Mouse (Mus musculus): ENCODE measurements at regions not wholly inside any gene's neighbourhood (a gene's known extent, or its start where the extent isn't known, plus 50 kb on each side); places are given as distances from the start of the nearest gene placed in this dataset.

DNA sequence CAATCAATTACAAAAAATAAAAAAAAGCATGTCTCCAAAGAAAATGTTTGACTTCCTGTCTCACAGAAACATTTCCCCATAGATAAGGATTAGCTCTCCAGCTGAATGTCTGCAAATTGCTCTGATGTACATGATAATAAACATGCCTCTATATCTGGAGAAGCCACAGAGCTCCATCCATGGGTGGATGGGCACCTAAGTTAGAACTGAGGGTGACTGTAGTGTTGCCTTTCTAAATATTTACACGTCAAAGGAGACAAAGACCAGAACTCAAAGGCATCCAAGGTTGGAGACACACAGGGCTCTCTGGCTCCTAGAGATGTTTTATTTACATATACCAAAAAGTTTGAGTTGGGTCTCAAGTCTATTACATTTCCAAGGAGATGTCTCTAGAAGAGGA, 427.1 kb upstream of the Map3k7 start:
- no peak for DNase-seq

DNA sequence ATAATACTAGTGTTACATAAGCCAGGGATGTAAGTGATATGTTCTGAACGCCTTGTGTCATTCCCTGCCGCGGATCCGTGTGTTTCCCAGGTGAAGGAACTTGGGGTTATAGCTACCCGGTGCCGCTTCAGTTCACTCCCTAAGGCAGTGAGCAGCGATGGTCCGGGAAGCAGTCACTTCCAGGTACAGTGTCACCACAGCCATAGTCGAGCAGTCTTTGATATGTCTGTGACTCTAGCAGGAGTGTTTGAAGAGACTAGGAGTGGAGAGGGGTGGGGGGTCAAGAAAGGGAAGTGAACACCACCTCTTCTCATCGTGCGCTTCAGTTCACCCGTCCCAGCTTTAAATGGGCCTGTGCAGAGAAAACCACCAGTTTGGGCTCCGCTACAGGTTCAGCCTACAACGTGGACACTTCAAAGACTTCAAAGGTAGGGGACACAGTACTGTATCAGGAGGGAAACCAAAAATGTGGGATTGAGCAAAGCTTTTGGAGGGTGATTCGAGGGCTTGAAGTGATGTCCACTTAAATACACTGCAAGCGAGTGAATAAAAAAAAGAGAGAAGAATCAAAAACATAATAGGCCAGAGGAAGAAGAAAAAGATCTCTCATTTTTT, 410.0 kb upstream of the Map3k7 start:
- DNase-seq = no peak

DNA sequence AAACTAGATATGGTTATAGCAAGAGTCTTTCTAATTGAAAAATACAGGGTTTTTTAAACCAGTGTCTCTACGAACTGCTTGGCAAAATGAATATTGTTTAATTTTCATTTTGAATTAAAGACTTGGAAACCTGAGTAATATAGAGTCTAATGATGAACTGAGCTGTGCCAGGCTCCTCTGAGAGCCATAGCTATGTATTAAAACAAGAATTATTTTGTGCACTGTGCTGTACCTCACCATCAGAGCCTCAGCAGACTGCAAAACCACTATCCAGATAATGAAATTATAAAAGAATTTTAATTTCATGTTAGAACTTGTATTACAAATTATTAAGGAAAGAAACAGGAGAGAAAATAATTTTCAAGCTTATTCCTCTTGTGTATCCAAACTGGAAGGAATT, 408.8 kb upstream of the Map3k7 start:
- no peak for DNase-seq

DNA sequence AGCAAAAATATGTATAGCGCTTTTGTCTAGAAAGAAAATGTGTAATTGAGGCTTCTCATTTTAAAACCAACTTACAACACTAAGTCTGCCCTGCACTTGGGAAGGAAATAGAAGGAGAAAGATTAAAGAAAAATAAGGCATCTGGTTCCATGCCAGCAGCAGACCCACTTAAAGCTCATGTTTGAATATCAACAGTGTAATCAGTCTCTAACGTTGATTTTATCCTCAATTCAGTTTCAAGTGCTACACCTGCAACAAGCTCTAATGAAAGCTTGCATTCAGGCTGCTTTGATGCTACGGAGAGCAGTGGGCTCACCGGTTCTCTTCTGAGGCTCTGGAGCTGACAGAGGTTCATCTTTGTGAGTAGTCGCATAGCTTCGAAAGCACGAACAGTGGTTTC, 406.6 kb upstream of the Map3k7 start:
- no peak for DNase-seq

DNA sequence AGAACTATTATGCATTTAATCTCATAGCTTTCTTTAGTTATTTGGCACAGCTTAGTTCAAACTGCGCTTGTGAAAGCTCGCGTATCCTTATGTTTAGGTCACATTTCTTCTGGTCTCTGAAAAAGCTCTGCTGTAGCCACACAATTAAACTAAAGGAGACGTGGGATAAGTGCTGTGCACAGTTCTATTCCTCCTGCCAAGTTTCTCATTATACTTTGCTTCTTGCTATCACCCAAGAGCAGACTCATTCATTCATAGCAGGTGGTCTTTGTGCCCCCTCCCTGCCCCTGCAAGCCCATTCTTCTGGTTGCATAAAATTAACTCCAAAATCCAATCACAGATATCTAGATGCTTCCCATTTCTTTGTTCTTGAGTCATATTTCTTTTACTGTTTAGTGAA, 403.6 kb upstream of the Map3k7 start:
- DNase-seq = no peak

DNA sequence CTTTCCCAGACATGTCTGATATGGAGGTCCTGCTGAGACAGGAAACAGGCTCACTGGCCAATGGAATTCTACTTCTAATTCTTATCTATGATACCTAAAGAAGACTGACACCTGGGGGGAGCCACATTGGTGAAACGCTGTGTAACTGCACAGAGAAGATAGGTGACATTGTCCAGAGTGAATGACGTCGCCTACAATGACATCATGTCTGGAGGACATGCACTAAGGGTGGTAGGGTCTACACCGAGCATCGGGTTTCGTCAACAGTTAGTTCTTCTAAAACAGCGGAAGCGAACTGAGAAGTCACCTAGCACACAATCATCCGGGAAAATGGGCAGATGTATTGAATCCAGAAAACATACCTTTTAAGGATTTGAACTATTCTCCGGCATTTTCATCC, 402.7 kb upstream of the Map3k7 start:
- DNase-seq = no peak

DNA sequence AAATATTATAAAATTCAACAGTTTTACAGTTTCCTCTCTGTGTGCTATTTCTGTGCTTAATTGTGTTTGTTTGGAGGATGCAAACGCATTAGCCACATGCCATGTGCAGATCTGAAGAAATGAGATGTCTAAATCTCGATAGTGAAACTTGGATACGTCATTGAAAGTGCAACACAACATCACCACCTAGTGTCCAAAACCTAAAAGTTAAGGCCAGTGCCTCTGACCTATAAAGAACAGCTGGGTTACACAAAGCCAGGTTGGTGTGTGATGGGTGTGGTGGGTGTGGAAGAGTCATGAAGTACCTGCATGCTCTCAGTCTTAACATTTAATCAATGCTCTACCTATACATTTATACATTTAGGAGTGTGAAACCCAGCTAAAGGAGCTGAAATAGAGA, 402.1 kb upstream of the Map3k7 start:
- DNase-seq = no peak

DNA sequence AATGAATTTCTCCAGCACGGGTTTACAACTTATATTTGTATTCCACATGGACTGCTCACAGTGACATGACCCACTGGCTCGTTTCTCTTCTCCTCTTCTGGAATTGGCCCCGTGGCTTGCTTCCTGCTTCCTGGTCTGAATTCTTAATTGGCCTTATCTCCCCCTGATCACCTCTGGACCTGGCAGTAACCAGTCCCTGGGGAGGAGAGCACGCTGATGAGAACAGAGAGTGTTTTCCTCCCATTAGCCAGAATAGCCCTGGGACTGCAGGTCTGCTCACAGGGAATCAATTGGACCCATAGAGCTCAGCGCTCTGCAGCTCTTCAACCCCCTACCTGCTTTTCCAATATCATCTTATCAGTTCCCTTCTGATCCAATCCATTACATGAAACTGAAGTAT, 397.7 kb upstream of the Map3k7 start:
- DNase-seq = no peak

DNA sequence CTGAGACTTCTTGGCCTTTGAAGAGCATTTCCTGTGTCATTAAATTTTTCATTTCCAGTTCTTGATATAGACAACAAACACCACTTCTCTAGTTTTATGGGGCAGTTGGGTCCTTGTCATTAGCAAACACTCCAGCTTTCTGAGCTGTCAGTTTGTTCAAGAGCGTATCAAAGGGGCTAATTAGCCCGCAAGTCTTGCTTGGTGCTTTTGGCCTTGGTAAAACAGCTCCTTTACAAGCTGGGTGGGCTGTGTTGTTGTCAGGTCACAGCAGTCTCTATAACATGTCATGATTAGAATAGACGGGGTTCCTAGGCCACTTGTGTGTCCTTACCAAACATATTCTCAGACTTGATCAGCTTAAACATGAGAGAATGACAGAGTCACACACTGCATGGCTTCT, 397.1 kb upstream of the Map3k7 start:
- DNase-seq = no peak

DNA sequence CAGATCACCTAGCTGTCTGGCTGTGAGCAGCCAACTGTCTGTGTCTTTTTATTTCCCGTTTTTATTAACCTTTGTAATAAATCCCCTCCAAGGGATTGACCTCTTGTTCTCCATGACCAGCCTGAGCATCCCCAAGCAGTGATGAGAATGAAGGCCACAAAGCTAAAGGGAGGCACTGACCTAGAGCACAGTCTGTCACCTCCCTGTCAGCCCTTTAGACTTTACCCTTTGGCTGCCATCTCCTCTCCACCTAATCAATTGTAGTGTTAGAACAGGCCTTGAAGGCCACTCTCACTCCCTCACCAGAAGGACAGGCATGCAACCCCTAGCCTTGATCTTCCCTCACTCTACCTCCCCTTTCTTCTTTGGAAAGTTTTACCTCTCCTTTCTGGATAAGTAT, 394.2 kb upstream of the Map3k7 start:
- no peak for DNase-seq

DNA sequence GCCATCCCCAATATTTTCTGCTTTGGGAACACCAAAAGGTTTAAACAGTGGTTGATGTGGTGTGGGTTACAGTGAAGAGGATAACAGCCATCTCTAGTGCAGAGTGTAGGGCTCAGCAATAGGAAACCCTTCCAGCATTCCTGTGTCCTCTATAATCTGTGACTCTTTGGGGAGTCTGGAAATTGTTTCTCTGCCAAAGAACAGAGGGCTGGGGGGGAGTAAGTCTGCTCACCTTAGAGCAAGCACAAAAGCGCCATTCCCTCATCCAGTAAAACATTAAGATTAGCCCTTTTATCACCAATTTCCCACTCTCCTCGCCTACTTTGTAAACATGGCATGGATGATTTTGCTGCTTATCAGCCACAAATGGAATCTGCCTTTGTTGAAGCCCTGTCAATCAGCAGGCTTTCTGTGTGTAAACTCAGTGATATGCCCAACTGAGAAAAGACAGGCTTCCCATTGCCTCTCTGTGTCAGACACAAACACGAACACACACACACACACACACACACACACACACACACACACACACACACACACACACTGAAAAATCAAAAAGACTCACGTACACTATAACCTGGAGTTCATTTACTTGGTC, 386.8 kb upstream of the Map3k7 start:
- DNase-seq = no peak

DNA sequence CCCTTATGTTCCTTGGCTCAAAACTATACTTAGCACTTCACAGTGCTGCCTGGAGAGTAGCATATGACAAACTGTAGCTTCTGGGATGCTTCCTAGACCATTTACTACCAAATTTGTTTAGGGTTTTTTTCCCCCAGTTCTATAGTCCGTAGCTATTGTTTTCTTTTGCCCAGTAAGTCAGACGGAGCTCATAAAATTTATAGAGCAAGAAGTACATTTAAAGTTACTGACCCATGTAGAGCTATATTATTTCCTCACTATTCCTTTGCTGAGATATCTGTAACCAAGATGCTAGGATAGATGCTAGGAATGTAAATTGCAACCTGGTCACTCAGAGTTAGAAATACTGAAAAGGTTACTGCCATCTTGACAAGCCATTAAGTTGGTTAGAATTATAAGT, 380.4 kb upstream of the Map3k7 start:
- DNase-seq = no peak

DNA sequence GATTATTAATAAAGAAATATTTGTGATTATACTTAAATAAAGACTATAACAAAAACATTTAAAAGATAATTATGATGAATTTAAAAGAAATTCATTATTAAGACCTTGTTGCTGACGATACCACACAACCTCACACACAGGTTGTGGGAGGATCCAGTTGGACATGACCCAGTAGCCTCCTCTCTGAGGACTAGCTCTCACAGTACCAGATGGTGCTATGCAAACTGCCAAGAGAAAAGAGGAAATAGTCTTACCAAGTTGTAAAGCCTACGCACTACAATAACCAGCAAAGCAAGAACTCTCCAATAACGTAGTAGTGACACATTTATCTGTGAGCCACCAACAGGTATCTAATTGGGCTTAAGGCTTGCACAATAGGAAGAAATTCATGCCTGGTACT, 379.7 kb upstream of the Map3k7 start:
- no peak for DNase-seq

DNA sequence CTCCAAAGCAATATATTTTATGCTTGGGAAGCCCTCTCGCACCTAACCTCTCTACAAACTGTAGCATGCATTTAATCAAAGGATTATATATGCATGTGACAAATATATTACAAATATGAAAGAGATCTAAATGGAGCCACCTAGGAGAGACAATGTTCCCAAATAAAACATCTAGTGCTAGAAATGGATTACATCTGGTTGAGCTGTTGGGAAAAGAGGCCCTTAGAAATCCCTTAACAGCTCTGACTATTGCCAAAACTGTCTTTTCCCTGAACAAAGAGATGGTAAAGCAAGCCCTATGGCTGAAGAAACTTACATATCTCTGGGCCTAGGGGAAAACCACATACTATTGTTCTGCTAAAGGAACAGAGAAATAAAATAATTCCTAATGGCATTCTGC, 369.8 kb upstream of the Map3k7 start:
- no peak for DNase-seq

DNA sequence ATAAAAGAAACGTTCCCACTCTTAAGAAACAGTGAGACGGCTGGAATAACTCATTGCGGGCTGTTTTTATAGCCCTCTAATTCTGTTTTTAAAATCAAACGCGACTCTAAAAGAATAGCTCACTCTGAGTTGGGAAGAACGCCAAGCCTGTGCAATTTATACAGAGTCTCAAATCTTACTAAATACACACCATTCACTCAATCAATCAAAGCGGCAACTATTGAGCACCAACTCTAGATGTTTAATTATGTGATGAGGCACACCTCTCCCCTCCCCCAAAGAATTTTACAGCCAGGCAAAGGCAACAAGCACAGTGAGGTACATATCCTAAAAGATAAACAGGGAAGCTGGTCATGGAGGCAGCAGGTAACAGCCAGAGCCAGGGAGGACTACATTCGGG, 362.4 kb upstream of the Map3k7 start:
- no peak for DNase-seq

DNA sequence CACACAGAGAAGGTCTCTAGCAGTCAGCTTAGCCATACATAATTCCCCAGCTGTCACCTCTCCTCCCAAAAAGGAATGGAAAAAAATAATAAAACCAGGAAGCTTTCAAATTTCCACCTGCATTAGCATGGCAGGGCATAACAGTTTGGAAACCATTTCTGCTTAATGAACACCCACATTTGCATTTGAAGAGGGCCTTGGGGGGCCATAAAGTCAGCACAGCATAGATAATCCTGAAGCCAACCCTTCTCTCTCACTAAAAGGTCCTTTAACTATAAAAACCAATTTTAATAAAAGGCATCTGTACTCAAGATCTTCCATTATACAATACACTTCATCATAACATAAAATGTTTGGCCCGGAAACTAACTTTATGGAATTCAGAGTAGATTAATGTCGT, 360.1 kb upstream of the Map3k7 start:
- DNase-seq = no peak

DNA sequence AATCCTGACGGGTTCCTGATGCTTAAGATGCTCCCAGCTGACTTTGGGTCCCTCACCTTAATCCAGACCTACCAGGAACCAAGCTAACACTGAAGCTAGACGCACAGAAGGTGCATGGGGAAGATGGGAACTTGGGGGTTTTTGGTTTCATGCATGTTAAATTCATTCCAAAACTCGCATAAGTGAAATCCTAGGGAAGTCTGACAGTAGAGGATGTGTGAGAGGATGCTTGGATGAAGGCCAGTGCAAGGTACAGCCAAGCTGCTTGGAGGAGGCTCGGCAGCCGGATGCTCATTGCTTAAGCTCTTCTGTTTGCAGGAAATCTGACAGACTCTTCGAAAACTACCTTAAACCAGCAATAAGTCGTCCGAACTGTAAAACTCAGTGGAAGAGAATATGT, 355.1 kb upstream of the Map3k7 start:
- DNase-seq = no peak

DNA sequence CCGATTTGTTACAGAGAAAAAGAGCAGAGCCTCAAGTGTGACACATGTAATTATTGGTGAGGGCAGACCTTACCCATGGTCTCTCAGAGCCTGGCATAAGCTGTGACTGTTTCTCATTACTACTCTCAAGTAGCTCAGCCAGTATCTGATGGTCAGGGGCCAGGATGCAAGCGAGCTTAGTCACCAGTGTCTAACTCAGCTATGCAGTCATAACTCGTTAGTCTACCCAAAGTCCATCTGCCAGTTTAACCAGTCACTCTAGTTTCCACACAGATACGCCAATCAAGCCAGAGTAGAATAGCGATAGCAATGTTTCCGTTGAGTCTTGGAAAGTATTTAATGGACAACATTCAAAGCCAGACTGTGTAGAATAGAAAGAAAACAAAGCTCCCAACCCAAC, 354.3 kb upstream of the Map3k7 start:
- no peak for DNase-seq

DNA sequence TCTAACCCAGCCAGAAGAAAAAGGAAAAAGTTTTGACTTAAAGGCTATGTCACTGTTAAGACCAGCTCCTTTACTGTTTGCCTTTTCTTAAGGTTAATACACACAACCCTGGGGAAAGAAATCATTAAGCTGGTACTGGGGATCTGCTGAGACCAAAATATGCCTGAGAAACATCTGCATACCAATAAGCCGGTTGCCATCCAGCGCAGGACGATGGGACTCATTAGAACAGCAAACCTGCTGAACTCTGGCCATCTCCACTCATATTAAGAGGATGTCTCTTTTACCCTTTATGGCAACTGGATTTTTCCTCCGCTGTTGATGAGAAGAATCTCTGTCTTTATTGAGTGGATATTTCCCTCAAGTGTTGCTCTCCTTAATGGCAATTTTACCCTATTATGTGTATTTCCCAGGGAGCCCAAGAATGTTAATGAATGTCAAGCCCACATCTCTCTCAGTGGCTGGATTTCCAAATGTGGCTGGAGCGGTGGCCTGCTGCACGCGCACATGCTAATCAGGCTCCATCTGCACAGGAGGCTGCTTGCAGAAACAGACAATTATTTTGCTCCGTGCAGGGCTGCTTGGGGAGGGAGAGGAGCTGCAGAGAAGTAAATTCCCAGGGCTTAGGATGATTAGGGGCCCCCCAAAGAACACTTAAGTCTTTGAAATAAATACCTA, 351.6 kb upstream of the Map3k7 start:
- no peak for DNase-seq

DNA sequence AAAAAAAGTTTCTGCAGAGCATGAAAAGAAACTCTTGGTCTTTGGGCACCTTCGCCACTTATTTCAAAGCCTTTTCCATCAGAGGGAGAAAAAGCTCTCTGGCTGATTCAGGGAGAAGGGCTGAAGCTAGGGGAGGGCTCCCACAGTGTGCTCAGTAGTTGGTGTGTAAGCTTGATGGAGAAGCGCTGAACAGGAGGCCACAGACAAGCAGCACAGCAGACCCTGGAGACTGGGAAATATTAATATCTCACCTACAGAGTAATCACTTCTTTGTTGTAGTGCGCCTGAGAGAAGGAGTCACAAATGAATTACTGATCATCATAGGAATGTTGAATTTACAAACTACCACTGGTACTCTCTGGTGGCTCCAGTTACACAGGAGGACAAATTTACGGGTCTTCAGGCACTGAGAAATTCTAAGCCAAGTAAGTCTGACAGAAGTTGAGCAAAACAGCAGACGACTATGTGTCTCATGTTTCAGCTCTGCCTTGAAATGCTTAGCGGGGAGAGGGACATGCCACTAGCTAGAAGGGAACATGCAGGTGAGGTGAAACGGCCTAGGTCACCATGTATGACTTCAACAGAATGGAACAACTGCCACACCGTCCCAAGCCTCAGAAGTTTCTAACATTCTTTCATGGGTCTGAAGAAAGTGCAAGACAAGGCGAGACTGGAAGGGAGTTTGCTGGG, 350.9 kb upstream of the Map3k7 start:
- no peak for DNase-seq

DNA sequence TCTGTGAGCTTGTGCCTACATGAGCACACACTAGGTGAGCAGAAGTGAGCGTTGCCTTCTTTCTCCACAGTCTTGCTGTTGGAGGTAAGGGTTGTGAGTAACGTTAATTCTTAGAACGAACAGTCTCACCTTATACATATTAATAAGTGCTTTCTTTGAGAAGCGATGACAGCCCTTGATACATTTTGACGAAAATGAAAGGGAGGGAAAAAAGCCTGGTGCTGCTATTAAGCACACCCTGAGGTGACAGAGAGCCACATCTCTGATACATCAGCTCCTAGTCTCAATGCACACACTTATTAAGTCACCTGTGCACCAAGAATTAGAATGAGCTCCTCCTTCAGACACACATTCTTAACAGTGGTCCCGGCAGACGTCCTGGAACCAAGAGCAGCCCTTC, 346.3 kb upstream of the Map3k7 start:
- no peak for DNase-seq

DNA sequence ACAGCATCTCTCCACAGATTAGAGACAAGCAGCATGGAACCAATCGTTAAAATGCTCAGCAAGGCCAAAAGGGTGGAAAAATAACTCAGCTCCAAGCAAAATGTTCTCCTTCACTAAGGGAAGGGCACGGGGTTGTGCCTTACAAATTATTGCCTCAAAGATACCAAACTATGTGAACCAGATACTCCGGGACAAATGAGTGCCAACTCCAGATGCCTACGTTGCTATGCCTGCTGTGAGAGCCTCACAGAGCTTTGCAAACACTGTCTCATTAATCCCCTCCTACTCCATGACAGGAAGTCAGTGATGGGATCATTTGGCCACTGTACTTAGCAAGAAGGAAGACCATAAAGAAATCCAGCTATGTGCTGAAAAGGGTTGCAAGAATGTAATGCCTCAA, 345.9 kb upstream of the Map3k7 start:
- no peak for DNase-seq

DNA sequence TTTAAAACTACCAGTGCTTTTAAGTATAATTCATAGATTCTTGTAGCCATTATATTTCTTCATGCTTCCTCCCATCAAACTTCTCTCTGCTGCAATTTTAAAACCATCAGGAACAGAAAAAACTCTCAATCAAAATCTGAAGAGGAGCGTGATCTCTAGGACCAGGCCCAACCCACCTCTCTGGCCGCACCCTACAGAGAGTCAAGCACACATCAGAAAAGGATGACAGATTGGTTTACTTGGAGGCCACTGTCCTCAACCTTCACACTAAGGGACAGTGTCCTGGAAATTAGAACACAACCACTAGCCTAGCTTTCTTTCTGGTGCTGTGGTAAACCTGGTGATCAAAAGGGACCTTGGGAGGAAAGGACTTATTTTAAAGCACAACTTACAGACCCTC, 342.7 kb upstream of the Map3k7 start:
- no peak for DNase-seq

DNA sequence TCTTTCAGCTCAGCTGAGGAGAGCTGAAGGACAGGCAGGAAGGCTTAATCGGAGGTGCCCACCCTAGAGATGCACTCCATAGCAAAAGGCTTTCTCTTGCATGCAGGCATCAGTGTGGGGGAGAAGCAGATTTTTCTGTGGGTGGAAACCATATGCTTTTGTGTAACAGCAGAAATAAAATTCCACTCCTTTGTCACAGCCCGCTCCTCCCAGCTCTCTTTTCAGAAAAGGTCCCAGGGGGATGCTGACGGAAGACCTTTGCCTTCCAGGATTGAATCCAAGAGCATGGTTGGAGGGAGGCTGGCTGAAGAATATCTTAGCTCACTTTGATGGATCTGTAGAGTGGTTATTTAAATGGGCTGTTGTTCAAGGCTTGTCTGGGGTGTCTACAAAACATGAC, 336.8 kb upstream of the Map3k7 start:
- DNase-seq = no peak
